Mouse (Mus musculus) thymus, adult 2 months (tissue): ENCODE results near the gene Slc25a1.

ENCODE experiments used
- CTCF ChIP-seq: fragments of 200-500 bp; IDR thresholded peaks from 2 replicates; pipeline ENCODE4 v1.5.1; 2012; ENCODE audit warnings: mild to moderate bottlenecking, control low read depth, low read length, moderate library complexity, borderline replicate concordance; ENCODE audit not compliant: control insufficient read depth, poor library complexity, insufficient read depth; ENCODE audit errors: extremely low read depth
- POLR2A ChIP-seq: fragments of 200-500 bp; IDR thresholded peaks from 2 replicates; pipeline ENCODE4 v1.6.1; 2012; ENCODE audit warnings: mild to moderate bottlenecking, low read length, control low read depth, moderate library complexity; ENCODE audit not compliant: control insufficient read depth, poor library complexity, insufficient read depth; ENCODE audit errors: extremely low read depth

DNA sequence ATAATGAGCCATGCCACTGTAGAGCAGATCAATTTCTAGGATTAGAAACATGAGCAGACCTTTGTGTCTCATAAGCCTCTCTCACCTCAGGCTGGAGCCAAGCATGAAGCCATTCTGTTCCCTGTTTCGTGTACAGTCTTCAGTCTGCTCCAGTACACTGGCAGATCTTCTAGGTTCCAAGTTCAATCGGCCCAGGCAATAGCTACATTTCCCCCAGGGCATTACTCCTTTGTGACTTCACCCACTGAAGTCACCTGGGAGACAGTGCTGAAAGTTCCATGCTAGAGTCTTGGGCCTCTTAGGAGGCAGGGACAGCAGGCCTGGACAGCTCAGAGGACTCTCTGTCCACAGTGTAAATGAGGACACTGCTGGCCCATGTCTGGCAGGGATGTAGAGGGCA is 34.1 kb downstream of the Slc25a1 start, which contains the start of gene Tssk1:
- TF ChIP-seq CTCF (no peak), POLR2A (no peak)
